Mouse (Mus musculus) intestine, postnatal 0 days (tissue): ENCODE measurements at regions not wholly inside any gene's neighbourhood (a gene's known extent, or its start where the extent isn't known, plus 50 kb on each side); places are given as distances from the start of the nearest gene placed in this dataset.

Source experiments
- ATAC-seq: fragments of 200-750 bp; cut with Nextera tagmentation; 2 replicates; pipeline ENCODE4 v1.8.0; 2017; ENCODE audit warnings: mild to moderate bottlenecking, moderate TSS enrichment, moderate library complexity
- H3K27ac ChIP-seq: fragments of 300-500 bp; sonication (generic); 2 replicates; pipeline ENCODE4 v1.5.1; 2014; ENCODE audit warnings: mild to moderate bottlenecking, low read depth, low read length, moderate library complexity
- H3K27me3 ChIP-seq: fragments of 300-500 bp; sonication (generic); replicated peaks from 2 replicates; pipeline ENCODE4 v1.6.1; 2014; ENCODE audit warnings: low read length, mixed read lengths; ENCODE audit not compliant: control insufficient read depth, insufficient read depth
- H3K36me3 ChIP-seq: fragments of 300-500 bp; sonication (generic); 2 replicates; pipeline ENCODE4 v1.6.1; 2014; ENCODE audit warnings: mild to moderate bottlenecking, moderate library complexity; ENCODE audit not compliant: control insufficient read depth, insufficient read depth
- H3K4me1 ChIP-seq: fragments of 300-500 bp; sonication (generic); replicated peaks from 2 replicates; pipeline ENCODE4 v1.6.1; 2014; ENCODE audit warnings: antibody characterized with exemption, low read length, mixed read lengths; ENCODE audit not compliant: control insufficient read depth, insufficient read depth
- H3K4me2 ChIP-seq: fragments of 300-500 bp; sonication (generic); replicated peaks from 2 replicates; pipeline ENCODE4 v1.6.1; 2014; ENCODE audit warnings: low read depth, mild to moderate bottlenecking, moderate library complexity
- H3K4me3 ChIP-seq: fragments of 300-500 bp; sonication (generic); 2 replicates; pipeline ENCODE4 v1.5.1; 2014; ENCODE audit warnings: low read depth, low read length
- H3K9ac ChIP-seq: fragments of 300-500 bp; sonication (generic); 2 replicates; pipeline ENCODE4 v1.6.1; 2014; ENCODE audit warnings: mild to moderate bottlenecking, low read depth, low read length
- H3K9me3 ChIP-seq: fragments of 300-500 bp; sonication (generic); 2 replicates; pipeline ENCODE4 v1.6.1; 2016; ENCODE audit warnings: mixed run types; ENCODE audit not compliant: control insufficient read depth
- CTCF ChIP-seq: sonication (generic); IDR thresholded peaks from 2 replicates; pipeline ENCODE4 v1.5.1; 2016; ENCODE audit warnings: low read depth, mild to moderate bottlenecking, control low read depth, antibody characterized with exemption, moderate library complexity
- WGBS: fragments of 180-500 bp; shearing (Covaris S2); extraction: QIAGEN DNeasy Blood & Tissue Kit; methylation state at CpG from one replicate; pipeline ENCODE4 v1.1.7; 2014; 5-methylcytosine and 5-hydroxymethylcytosine counted together

DNA sequence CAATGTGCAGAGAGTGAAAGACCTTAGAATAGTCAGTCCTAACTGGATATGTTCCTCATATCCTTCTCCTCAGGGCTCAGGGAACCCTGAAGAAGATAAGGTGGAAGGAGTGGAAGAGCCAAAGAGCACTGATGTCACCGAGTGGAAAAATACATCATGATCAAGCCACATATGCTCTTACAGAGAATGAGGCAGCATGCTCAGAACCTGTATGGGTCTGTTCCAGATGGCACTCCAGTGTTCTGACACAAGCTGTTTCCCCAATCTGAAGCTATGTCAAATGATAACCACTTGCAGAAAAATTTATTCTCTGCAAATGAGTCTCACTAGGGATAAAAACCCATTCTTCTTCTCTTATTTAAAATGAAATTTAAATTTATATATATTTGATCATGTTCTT, 572.6 kb upstream of the Robo2 start:
- Histone ChIP-seq H3K36me3 (no peaks in the 10 kb centered on the region), H3K4me2 (no peak overlapping the region), H3K27ac (no peak overlapping the region), H3K9me3 (no peaks in the 10 kb centered on the region), H3K27me3 (no peaks in the 10 kb centered on the region), H3K9ac (no peak overlapping the region), H3K4me1 (no peaks in the 10 kb centered on the region), H3K4me3 (no peak overlapping the region)
- no peak for TF ChIP-seq CTCF
- ATAC-seq, result no peak
- WGBS, result 95% methylated on average over 1 of the region's 1 CpGs

DNA sequence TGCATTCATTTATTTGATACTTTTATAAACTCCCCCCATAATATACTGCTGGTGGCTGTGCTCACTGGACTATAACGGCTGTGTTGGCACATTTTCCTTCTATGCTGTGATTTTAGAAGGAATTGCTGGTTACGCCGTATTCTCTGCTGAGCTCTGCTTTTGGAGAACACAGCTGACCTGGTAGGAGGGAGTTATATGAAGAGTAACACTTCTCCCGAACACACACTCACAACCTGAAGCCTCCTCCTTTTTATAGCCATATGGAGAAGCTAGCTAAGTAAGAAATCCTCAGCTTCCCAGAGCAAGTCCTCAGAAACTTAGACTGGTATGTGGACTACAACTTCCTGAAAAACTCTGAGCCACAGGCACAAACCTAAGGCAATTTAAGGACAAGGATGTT, 554.5 kb upstream of the Robo2 start:
- Histone ChIP-seq H3K9me3 (no peaks in the 10 kb centered on the region), H3K27me3 (no peaks in the 10 kb centered on the region), H3K4me1 (no peaks in the 10 kb centered on the region), H3K9ac (no peak overlapping the region), H3K4me2 (no peak overlapping the region), H3K27ac (no peak overlapping the region), H3K4me3 (no peak overlapping the region), H3K36me3 (no peaks in the 10 kb centered on the region)
- ATAC-seq, result no peak
- 86% methylated on average over 4 of the region's 4 CpGs for whole genome bisulfite sequencing
- no peak for TF ChIP-seq CTCF

DNA sequence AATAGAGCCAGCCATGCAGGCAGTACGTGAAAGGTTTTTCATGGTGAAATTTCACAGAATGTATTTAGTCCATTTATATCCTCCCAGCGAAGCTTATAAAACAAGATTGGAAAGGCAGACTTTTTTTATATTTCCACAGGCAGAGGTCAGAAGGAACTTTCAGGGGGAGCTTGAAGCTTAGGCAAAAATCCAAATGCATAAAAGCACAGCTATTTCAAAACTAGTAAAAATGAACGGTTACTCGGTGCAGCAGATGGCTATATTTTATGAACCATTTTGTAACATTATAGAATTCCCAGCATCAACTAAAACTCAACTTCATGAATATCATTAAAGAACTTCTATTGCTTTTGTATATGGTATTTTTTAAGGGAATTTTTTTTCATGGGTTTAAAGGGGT, 518.1 kb upstream of the Robo2 start:
- no peak for TF ChIP-seq CTCF
- Histone ChIP-seq H3K27me3 (no peaks in the 10 kb centered on the region), H3K4me1 (no peaks in the 10 kb centered on the region), H3K9ac (no peak overlapping the region), H3K9me3 (no peaks in the 10 kb centered on the region), H3K36me3 (no peaks in the 10 kb centered on the region), H3K27ac (no peak overlapping the region), H3K4me3 (no peak overlapping the region), H3K4me2 (no peak overlapping the region)
- ATAC-seq, result no peak
- 58% methylated on average over 4 of the region's 4 CpGs for WGBS

DNA sequence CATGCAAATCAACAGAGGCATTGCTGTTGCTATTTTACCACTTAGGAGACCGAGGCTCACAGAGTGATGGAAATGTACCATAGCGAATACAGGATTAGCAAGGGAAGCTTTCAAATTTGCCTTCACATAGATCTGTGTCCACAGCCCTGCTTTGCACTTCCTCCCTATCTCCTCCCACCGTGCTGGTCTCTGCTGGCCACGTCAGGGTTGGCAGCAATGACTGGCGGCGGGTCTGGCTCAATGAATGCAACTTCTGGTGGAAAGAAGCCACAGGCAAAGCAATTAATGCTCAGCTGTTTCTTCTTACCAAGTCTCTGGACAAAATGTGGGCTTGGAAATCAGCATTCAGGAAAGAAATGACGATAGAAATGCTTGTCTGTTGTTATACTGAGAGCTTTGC, 489.2 kb upstream of the Robo2 start:
- no peak for TF ChIP-seq CTCF
- Histone ChIP-seq H3K4me3 (no peak overlapping the region), H3K4me2 (no peak overlapping the region), H3K4me1 (no peaks in the 10 kb centered on the region), H3K27ac (no peak overlapping the region; the same call in 1 of the 2 replicates), H3K36me3 (no peaks in the 10 kb centered on the region), H3K9me3 (no peaks in the 10 kb centered on the region), H3K9ac (no peak overlapping the region), H3K27me3 (no peaks in the 10 kb centered on the region)
- ATAC-seq, result no peak
- WGBS, result 50% methylated on average over 7 of the region's 7 CpGs

DNA sequence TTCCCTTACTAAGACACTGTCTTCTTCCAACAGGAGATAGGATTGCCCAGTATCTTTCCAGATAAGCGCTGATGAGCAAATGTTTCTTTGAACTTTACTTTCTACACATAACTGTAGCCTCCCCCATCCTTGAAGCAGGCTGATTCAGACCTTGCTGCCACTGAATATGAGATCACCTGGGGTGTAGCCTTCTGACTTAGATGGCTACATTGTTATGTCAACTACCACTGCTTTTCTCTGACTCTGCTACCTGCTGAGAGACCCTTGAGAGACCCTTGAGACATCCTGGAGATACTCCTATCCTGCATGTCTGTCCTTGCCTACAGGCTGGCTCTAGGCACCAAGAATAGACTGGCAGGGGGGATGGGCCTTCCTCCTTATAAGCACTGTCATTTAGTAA, 476.1 kb upstream of the Robo2 start:
- no peaks in the 10 kb centered on the region for H3K36me3 ChIP-seq
- H3K27me3 ChIP-seq, result no peaks in the 10 kb centered on the region
- H3K4me2 ChIP-seq, result no peak overlapping the region
- H3K4me1 ChIP-seq, result no peaks in the 10 kb centered on the region
- 64% methylated on average over 1 of the region's 1 CpGs for WGBS
- H3K4me3 ChIP-seq, result no peak overlapping the region
- TF ChIP-seq CTCF, result no peak
- no peaks in the 10 kb centered on the region for H3K9me3 ChIP-seq
- H3K27ac ChIP-seq, result no peak overlapping the region
- no peak overlapping the region for H3K9ac ChIP-seq
- ATAC-seq, result no peak

DNA sequence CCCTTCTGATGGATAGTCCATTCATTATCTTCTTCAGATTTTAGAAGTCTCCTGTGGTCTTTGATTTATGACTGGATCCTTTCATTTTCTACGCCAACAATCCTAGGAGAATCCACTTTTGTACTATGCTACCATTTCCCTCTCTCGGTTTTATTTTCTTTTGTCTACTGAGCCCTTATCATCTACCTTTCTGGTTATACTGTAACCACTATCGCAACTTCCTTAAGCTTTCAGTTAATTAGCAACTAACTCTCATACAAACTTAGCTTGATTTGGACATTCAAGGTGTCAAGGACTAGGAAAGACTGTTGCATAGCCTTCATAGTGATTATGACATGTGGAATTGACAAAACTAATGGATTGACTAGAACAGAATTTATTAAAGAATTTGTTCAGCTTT, 467.0 kb upstream of the Robo2 start:
- 36% methylated on average over 3 of the region's 3 CpGs for WGBS

DNA sequence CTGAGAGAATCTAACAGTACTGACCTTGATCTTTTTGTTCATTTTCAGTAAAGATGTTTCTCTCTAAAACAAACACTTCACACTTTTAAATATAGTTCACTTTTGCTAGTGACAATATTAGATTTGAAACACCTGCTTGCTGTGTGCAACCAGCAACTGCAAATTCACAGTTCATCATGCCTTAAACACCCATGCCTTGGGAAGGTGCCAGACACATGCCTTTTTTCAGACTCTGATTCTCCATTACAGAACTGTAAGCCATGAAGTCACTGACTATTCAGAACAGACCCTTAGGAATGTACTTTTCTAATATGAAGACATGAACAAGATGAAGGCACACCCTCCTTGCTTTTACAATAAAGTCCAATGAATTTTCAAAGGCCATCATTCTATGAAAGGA, 462.1 kb upstream of the Robo2 start:
- TF ChIP-seq CTCF, result no peak
- H3K4me1 ChIP-seq, result no peaks in the 10 kb centered on the region
- ATAC-seq, result no peak

More for the DNA sequence above, 467.0 kb upstream of the Robo2 start:
- Histone ChIP-seq H3K4me2 (no peak overlapping the region), H3K9ac (no peak overlapping the region), H3K36me3 (no peaks in the 10 kb centered on the region), H3K27ac (no peak overlapping the region), H3K9me3 (no peaks in the 10 kb centered on the region), H3K4me1 (no peaks in the 10 kb centered on the region), H3K4me3 (no peak overlapping the region), H3K27me3 (no peaks in the 10 kb centered on the region)
- 0 out of 2 replicates have a peak, but pooled peaks have one; percentile 33 for ATAC-seq
- TF ChIP-seq CTCF, result no peak

More for the DNA sequence above, 462.1 kb upstream of the Robo2 start:
- no peak overlapping the region for H3K4me2 ChIP-seq
- no peak overlapping the region for H3K27ac ChIP-seq
- no peak overlapping the region for H3K4me3 ChIP-seq
- H3K36me3 ChIP-seq, result no peaks in the 10 kb centered on the region
- no peaks in the 10 kb centered on the region for H3K9me3 ChIP-seq
- no peaks in the 10 kb centered on the region for H3K27me3 ChIP-seq
- no peak overlapping the region for H3K9ac ChIP-seq
